23 mouse cellular contexts compared by ENCODE assay signal in the genomic region with DNA sequence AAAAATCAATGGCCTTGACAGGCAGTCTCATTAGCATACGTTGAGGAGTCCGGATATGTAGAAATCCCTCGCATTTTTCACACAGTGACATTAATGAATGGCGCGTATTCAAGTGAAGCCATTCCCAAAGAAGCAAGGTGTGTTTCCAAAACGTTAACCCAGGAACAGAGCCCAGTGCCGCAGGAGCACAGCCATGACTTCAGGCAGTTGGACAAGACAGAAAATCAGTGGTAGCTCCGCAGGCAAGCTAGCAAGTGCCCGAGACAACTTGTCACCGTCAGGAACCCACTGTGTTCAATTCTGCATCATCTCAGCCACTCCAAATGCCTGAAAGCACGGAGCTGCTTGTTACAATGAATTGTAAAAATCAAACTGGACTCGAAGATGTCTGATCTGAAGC.
DNase-seq lines count a peak whose midpoint lies in the region.
"Had no signal": no experiment of that assay in that cellular context is flagged by ENCODE, and none has a peak within 500 bp of the region (broad histone marks: within the 10 kb centered on the region; RNA-seq: fewer than 3 reads in every experiment).

No protein-coding gene starts in this region.

- DNase-seq in R1 (ENCODE audit: low read depth, low spot score) = peak; percentile 46
- peak; percentile 12 for DNase-seq in ZHBTc4 (ENCODE audit: low read depth, low spot score)
- peak; percentile 23 for DNase-seq in cerebellum, adult 8-10 months
- DNase-seq in cerebellum, postnatal 25 days = peak; percentile 36 to 55
- no peak for DNase-seq in forebrain, embryonic 10.5 days (ENCODE audit: extremely low spot score, low spot score)
- DNase-seq in right cerebral cortex, postnatal 25 days = no peak
- DNase-seq: adrenal gland, postnatal 14 days; B cell, adult 2 months; embryo, embryonic 11 days; forebrain, postnatal 0 days; kidney, adult 18-20 months; liver, embryonic 13.5 days; lung, adult 18-20 months; thymus, postnatal 4 days had no signal

- H3K36me3 ChIP-seq in forebrain, embryonic 10.5 days (replicated peaks) = no peaks in the 10 kb centered on the region
- H3K36me3 ChIP-seq: embryonic facial prominence, embryonic 12.5 days; heart, embryonic 13.5 days; hindbrain, embryonic 15.5 days; limb, embryonic 10.5 days; limb, embryonic 15.5 days; liver, embryonic 13.5 days; midbrain, embryonic 13.5 days had no signal

- H3K27me3 ChIP-seq in forebrain, embryonic 10.5 days (ENCODE audit: poor library complexity, severe bottlenecking) = no peaks in the 10 kb centered on the region
- H3K27me3 ChIP-seq: embryonic facial prominence, embryonic 12.5 days; heart, embryonic 13.5 days; hindbrain, embryonic 15.5 days; limb, embryonic 15.5 days; liver, embryonic 13.5 days; megakaryocyte, embryonic 14.5 days; midbrain, embryonic 13.5 days had no signal

- 88% methylated on average over 12 of the region's 12 CpGs for WGBS in forebrain, embryonic 10.5 days

- H3K4me3 ChIP-seq in forebrain, embryonic 10.5 days = no peak overlapping the region
- H3K4me3 ChIP-seq: embryonic facial prominence, embryonic 12.5 days; hindbrain, embryonic 15.5 days; limb, embryonic 10.5 days; limb, embryonic 15.5 days; liver, embryonic 13.5 days; midbrain, embryonic 13.5 days had no signal

- H3K4me1 ChIP-seq in forebrain, embryonic 10.5 days = peaks cover 31% of the 10 kb centered on the region
- H3K4me1 ChIP-seq: embryonic facial prominence, embryonic 12.5 days; limb, embryonic 10.5 days; limb, embryonic 15.5 days; liver, embryonic 13.5 days; megakaryocyte, embryonic 14.5 days had no signal

- H3K27ac ChIP-seq in forebrain, embryonic 10.5 days = no peak overlapping the region
- H3K27ac ChIP-seq: embryonic facial prominence, embryonic 12.5 days; heart, adult 2 months; heart, embryonic 13.5 days; hindbrain, embryonic 15.5 days; kidney, postnatal 0 days; limb, embryonic 10.5 days; limb, embryonic 15.5 days; liver, embryonic 13.5 days; midbrain, embryonic 13.5 days had no signal

- H3K9me3 ChIP-seq in forebrain, embryonic 10.5 days = no peaks in the 10 kb centered on the region
- H3K9me3 ChIP-seq: embryonic facial prominence, embryonic 12.5 days; heart, embryonic 13.5 days; hindbrain, embryonic 15.5 days; limb, embryonic 10.5 days; limb, embryonic 15.5 days; liver, embryonic 13.5 days; megakaryocyte, embryonic 14.5 days; midbrain, embryonic 13.5 days had no signal

Comparison
In these comparisons a context has a peak if more than half of its experiments do, and no peak if none do; other contexts are left out.
1. DNase-seq: peak in R1 (single experiment), ZHBTc4 (single experiment), cerebellum, adult 8-10 months (single experiment) and cerebellum, postnatal 25 days (2 of 2); none in forebrain, embryonic 10.5 days (single experiment) and right cerebral cortex, postnatal 25 days (single experiment).